Mouse (Mus musculus) embryonic facial prominence, embryonic 15.5 days (tissue): ENCODE data around the gene Hapln1. TPM values are rescaled to one million over a fixed set of nuclear protein-coding genes. Genes with fewer than 3 reads are reported as not detected.

Experiments used
- ATAC-seq: fragments of 200-750 bp; cut with Nextera tagmentation; 2 replicates; pipeline ENCODE4 v1.8.0; 2017; ENCODE audit warnings: low read depth, moderate TSS enrichment; ENCODE audit not compliant: insufficient number of reproducible peaks, low FRiP score, low TSS enrichment
- H3K27ac ChIP-seq: fragments of 300-500 bp; sonication (generic); replicated peaks from 2 replicates; pipeline ENCODE4 v1.5.1; 2015; ENCODE audit warnings: mild to moderate bottlenecking, inconsistent platforms
- H3K27me3 ChIP-seq: fragments of 300-500 bp; sonication (generic); 2 replicates; pipeline ENCODE4 v1.6.1; 2015; ENCODE audit warnings: inconsistent platforms
- H3K36me3 ChIP-seq: fragments of 300-500 bp; sonication (generic); 2 replicates; pipeline ENCODE4 v1.6.1; 2015; ENCODE audit warnings: mild to moderate bottlenecking, inconsistent platforms
- H3K4me1 ChIP-seq: fragments of 300-500 bp; sonication (generic); 2 replicates; pipeline ENCODE4 v1.6.1; 2015; ENCODE audit warnings: inconsistent platforms
- H3K4me2 ChIP-seq: fragments of 300-500 bp; sonication (generic); replicated peaks from 2 replicates; pipeline ENCODE4 v1.6.1; 2015; ENCODE audit warnings: mild to moderate bottlenecking, inconsistent platforms
- H3K4me3 ChIP-seq: fragments of 300-500 bp; sonication (generic); replicated peaks from 2 replicates; pipeline ENCODE4 v1.5.1; 2015; ENCODE audit warnings: mild to moderate bottlenecking, inconsistent platforms
- H3K9ac ChIP-seq: fragments of 300-500 bp; sonication (generic); 2 replicates; pipeline ENCODE4 v1.6.1; 2015; ENCODE audit warnings: inconsistent platforms
- H3K9me3 ChIP-seq: fragments of 300-500 bp; sonication (generic); replicated peaks from 2 replicates; pipeline ENCODE4 v1.6.1; 2016; ENCODE audit warnings: inconsistent platforms
- WGBS: fragments of 180-500 bp; shearing (Covaris S2); methylation state at CpG from one replicate; pipeline ENCODE4 v1.1.7; 2015; 5-methylcytosine and 5-hydroxymethylcytosine counted together
- polyA plus RNA-seq: library from polyadenylated mRNA; unstranded; fragments of >200 nt; fragmentation: Nextera tagmentation; extraction: Ambion mirVana; gene quantifications from 2 replicates; pipeline ENCODE4 v1.2.1, GENCODE M21; 2015

The Hapln1 gene
- polyA plus RNA-seq, 1 experiment from 2014 or later = 28.4 TPM

GRCm38 (mm10) chr13:89600466-89600865 lies 60.9 kb downstream of the Hapln1 start:
- Histone ChIP-seq H3K36me3 (no peaks in the 10 kb centered on the region), H3K9ac (no peak overlapping the region), H3K27ac (no peak overlapping the region), H3K4me1 (no peaks in the 10 kb centered on the region), H3K27me3 (no peaks in the 10 kb centered on the region), H3K4me2 (no peak overlapping the region), H3K4me3 (no peak overlapping the region), H3K9me3 (no peaks in the 10 kb centered on the region)
- no peak for ATAC-seq
- 62% methylated on average over 7 of the region's 7 CpGs for WGBS

- Histone ChIP-seq H3K27ac (no peak overlapping the region), H3K9me3 (no peaks in the 10 kb centered on the region), H3K9ac (no peak overlapping the region), H3K4me2 (no peak overlapping the region), H3K27me3 (no peaks in the 10 kb centered on the region), H3K4me1 (no peaks in the 10 kb centered on the region), H3K36me3 (no peaks in the 10 kb centered on the region), H3K4me3 (no peak overlapping the region)
- WGBS = 83% methylated on average over 3 of the region's 3 CpGs
- ATAC-seq = no peak
These were observed 63.7 kb downstream of the Hapln1 start for GRCm38 (mm10) chr13:89603336-89603735.

DNA sequence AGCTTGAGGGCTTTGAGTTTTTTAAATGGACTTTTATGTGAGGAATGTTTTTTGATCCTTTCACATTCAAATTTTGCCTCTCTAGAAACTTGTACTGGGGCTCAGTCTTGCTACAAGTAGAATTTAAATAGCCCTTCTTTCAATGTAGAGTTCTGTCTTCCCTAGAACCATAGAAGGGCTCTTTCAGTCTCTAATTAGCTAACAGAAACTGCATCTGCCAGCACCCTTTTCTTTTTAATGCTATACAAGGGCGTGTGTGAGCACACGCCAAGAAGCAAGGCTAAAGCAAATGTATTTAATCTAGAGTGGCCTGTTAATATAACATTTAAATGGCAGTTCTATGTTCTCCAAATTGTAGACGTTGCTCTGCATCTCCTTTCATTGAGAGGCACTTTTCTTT lies 67.8 kb downstream of the Hapln1 start:
- Histone ChIP-seq H3K36me3 (no peaks in the 10 kb centered on the region), H3K4me2 (no peak overlapping the region), H3K27me3 (no peaks in the 10 kb centered on the region), H3K9me3 (no peaks in the 10 kb centered on the region), H3K4me1 (no peaks in the 10 kb centered on the region), H3K9ac (no peak overlapping the region), H3K4me3 (no peak overlapping the region), H3K27ac (no peak overlapping the region)
- WGBS = 72% methylated on average over 3 of the region's 3 CpGs
- ATAC-seq = no peak

GRCm38 (mm10) chr13:89619064-89619463 lies 79.5 kb downstream of the Hapln1 start:
- ATAC-seq = no peak
- Histone ChIP-seq H3K4me1 (no peaks in the 10 kb centered on the region), H3K9me3 (no peaks in the 10 kb centered on the region), H3K4me2 (no peak overlapping the region), H3K27ac (no peak overlapping the region), H3K9ac (no peak overlapping the region), H3K4me3 (no peak overlapping the region), H3K36me3 (no peaks in the 10 kb centered on the region), H3K27me3 (no peaks in the 10 kb centered on the region)
- WGBS = 75% methylated on average over 3 of the region's 3 CpGs

- Histone ChIP-seq H3K27ac (no peak overlapping the region), H3K9me3 (no peaks in the 10 kb centered on the region), H3K4me1 (no peaks in the 10 kb centered on the region), H3K9ac (no peak overlapping the region), H3K36me3 (no peaks in the 10 kb centered on the region), H3K27me3 (no peaks in the 10 kb centered on the region), H3K4me3 (no peak overlapping the region), H3K4me2 (no peak overlapping the region)
- no peak for ATAC-seq
- 27% methylated on average over 4 of the region's 4 CpGs for WGBS
These were observed 94.6 kb downstream of the Hapln1 start for GRCm38 (mm10) chr13:89634137-89634683.

DNA sequence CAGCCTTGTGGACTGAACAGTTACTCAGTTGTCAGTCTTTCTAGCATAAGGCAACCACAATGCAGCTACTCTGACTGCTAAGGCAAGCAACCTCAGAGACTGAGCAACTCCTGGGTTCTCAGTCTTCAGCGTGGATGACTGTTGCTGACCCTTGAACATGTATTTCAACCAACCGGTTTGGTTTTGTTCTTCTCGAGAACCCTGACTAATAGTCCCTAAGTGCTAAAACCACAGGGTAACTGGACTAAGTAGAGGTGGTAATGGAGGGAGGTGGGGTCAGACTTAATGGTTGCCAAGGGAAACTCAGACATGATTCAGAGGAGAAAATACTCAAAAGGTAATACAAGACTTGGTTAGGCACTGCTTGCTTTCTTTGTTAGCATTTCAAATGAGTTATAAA lies 97.4 kb downstream of the Hapln1 start:
- Histone ChIP-seq H3K9ac (no peak overlapping the region), H3K9me3 (no peaks in the 10 kb centered on the region), H3K27me3 (no peaks in the 10 kb centered on the region), H3K36me3 (no peaks in the 10 kb centered on the region), H3K4me2 (no peak overlapping the region), H3K4me1 (no peaks in the 10 kb centered on the region), H3K27ac (no peak overlapping the region), H3K4me3 (no peak overlapping the region)
- no peak for ATAC-seq
- 73% methylated on average over 3 of the region's 3 CpGs for WGBS

GRCm38 (mm10) chr13:89645589-89645988 lies 106.0 kb downstream of the Hapln1 start:
- no peak for ATAC-seq
- WGBS = 78% methylated on average over 2 of the region's 2 CpGs

GRCm38 (mm10) chr13:89652773-89653172 lies 113.2 kb downstream of the Hapln1 start:
- H3K9me3 ChIP-seq = no peaks in the 10 kb centered on the region
- no peak for ATAC-seq
- WGBS = 40% methylated on average over 1 of the region's 1 CpGs

More at GRCm38 (mm10) chr13:89645589-89645988, 106.0 kb downstream of the Hapln1 start:
- H3K36me3 ChIP-seq = no peaks in the 10 kb centered on the region
- H3K27me3 ChIP-seq = no peaks in the 10 kb centered on the region
- no peaks in the 10 kb centered on the region for H3K9me3 ChIP-seq
- no peak overlapping the region for H3K9ac ChIP-seq
- H3K4me1 ChIP-seq = no peaks in the 10 kb centered on the region
- no peak overlapping the region for H3K27ac ChIP-seq
- no peak overlapping the region for H3K4me3 ChIP-seq
- no peak overlapping the region for H3K4me2 ChIP-seq

GRCm38 (mm10) chr13:89653279-89653678 lies 113.7 kb downstream of the Hapln1 start:
- WGBS = 79% methylated on average over 2 of the region's 2 CpGs
- no peak overlapping the region for H3K27ac ChIP-seq
- peaks cover 10% of the 10 kb centered on the region for H3K36me3 ChIP-seq
- H3K4me2 ChIP-seq = no peak overlapping the region
- H3K4me1 ChIP-seq = no peaks in the 10 kb centered on the region
- no peaks in the 10 kb centered on the region for H3K27me3 ChIP-seq
- H3K4me3 ChIP-seq = no peak overlapping the region
- no peaks in the 10 kb centered on the region for H3K9me3 ChIP-seq
- no peak overlapping the region for H3K9ac ChIP-seq
- no peak for ATAC-seq

More at GRCm38 (mm10) chr13:89652773-89653172, 113.2 kb downstream of the Hapln1 start:
- no peak overlapping the region for H3K9ac ChIP-seq
- no peaks in the 10 kb centered on the region for H3K27me3 ChIP-seq
- H3K4me2 ChIP-seq = no peak overlapping the region
- H3K36me3 ChIP-seq = peaks cover 8% of the 10 kb centered on the region
- H3K27ac ChIP-seq = no peak overlapping the region
- no peaks in the 10 kb centered on the region for H3K4me1 ChIP-seq
- no peak overlapping the region for H3K4me3 ChIP-seq

DNA sequence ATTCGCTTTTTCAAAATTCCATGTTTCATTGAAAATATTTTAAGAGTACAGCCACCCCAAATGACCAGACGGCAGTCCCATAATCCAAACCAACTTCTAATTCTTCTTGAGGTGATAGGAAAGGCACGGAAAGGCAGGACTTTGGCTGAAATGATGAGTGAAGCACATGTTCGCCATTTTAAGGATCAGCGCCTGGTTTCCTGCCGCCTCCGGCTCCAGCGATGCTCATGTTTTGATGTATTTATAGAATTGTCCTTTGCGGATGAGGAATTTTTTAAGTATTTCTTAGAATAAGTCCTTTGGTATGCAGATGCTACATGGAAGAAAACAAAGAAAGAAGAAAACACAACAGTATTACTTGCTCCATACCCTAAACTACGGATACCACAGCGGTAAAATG lies 117.5 kb downstream of the Hapln1 start:
- 89% methylated on average over 11 of the region's 11 CpGs for WGBS
- ATAC-seq = no peak
- no peak overlapping the region for H3K27ac ChIP-seq
- H3K4me1 ChIP-seq = no peaks in the 10 kb centered on the region
- H3K36me3 ChIP-seq = peaks cover 22% of the 10 kb centered on the region
- H3K9me3 ChIP-seq = no peaks in the 10 kb centered on the region
- no peak overlapping the region for H3K4me3 ChIP-seq
- no peak overlapping the region for H3K4me2 ChIP-seq
- H3K27me3 ChIP-seq = no peaks in the 10 kb centered on the region
- H3K9ac ChIP-seq = no peak overlapping the region
